Mouse (Mus musculus) forebrain, embryonic 10.5 days (tissue): ENCODE results near the gene Zfp710. TPM values are rescaled to one million over a fixed set of nuclear protein-coding genes. Genes with fewer than 3 reads are reported as not detected.

Experiments
- polyA plus RNA-seq: library from polyadenylated mRNA; unstranded; fragments of >200 nt; fragmentation: Nextera tagmentation; extraction: Ambion mirVana; gene quantifications from 2 replicates; pipeline ENCODE4 v1.2.1, GENCODE M21; 2016

Gene Zfp710
- polyA plus RNA-seq, 1 experiment from 2014 or later: 33.3 TPM

Other genes with a start within 250 kb of the Zfp710 start
- gene Mesp1, start 231.0 kb upstream of the Zfp710 start, polyA plus RNA-seq: not detected in 2 replicates
- 0.40 and 0.79 TPM in 2 replicates for gene Mesp2, start 214.1 kb upstream of the Zfp710 start, polyA plus RNA-seq
- gene Anpep, start 163.8 kb upstream of the Zfp710 start, polyA plus RNA-seq: 2.8 and 4.6 TPM in 2 replicates
- gene Ap3s2, start 104.2 kb upstream of the Zfp710 start, polyA plus RNA-seq: 49.2 and 51.2 TPM in 2 replicates
- gene Arpin, start 89.5 kb upstream of the Zfp710 start, polyA plus RNA-seq: 21.1 and 21.7 TPM in 2 replicates
- 462 and 476 TPM in 2 replicates for gene Idh2, start 90.6 kb downstream of the Zfp710 start, polyA plus RNA-seq
- 15.1 and 15.9 TPM in 2 replicates for gene Sema4b, start 162.0 kb downstream of the Zfp710 start, polyA plus RNA-seq
- gene Cib1, start 208.0 kb downstream of the Zfp710 start, polyA plus RNA-seq: 69.0 and 70.2 TPM in 2 replicates
- gene Gdpgp1, start 208.1 kb downstream of the Zfp710 start, polyA plus RNA-seq: 6.3 and 6.7 TPM in 2 replicates
- 0.84 and 0.99 TPM in 2 replicates for gene Ttll13, start 221.6 kb downstream of the Zfp710 start, polyA plus RNA-seq
- 43.0 and 44.9 TPM in 2 replicates for gene Ngrn, start 236.4 kb downstream of the Zfp710 start, polyA plus RNA-seq
- gene Vps33b, start 244.8 kb downstream of the Zfp710 start, polyA plus RNA-seq: 17.3 and 18.5 TPM in 2 replicates